Mouse (Mus musculus) layer of hippocampus, postnatal 10 days (tissue): ENCODE data around the gene Ssu2. TPM values are rescaled to one million over a fixed set of nuclear protein-coding genes. Genes with fewer than 3 reads are reported as not detected.

Experiments used
- DNase-seq, 2 experiments: peaks; one replicate each; pipeline ENCODE4 v3.0.0; 2021; ENCODE audit warnings: low spot score in 2 of 2
- total RNA-seq, 2 experiments: library from RNA; stranded (reverse); gene quantifications; 2 replicates each; pipeline ENCODE4 v1.2.3; 2021

Gene Ssu2
- total RNA-seq, 2 experiments from 2014 or later = 0.49 to 1.1 TPM

DNA sequence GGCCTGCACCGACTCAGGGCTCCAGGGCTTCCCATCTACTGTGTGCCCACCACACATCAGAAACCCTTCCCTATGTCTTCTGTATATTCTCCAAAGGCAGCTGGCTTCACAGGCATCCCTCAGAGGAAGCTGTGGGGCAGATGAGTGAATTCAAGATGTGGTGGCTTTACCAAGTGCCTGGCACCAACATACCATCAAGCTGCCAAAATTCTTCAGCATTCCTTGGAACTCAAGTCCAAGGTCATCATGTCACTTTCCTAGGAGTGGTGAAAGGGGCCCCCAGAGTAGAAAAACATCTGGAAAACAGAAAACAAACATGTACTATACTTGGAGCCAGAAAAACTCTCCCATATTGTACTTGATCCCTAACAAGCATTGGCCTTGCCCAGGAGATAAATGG, 28.5 kb downstream of the Ssu2 start:
- no peak for DNase-seq

DNA sequence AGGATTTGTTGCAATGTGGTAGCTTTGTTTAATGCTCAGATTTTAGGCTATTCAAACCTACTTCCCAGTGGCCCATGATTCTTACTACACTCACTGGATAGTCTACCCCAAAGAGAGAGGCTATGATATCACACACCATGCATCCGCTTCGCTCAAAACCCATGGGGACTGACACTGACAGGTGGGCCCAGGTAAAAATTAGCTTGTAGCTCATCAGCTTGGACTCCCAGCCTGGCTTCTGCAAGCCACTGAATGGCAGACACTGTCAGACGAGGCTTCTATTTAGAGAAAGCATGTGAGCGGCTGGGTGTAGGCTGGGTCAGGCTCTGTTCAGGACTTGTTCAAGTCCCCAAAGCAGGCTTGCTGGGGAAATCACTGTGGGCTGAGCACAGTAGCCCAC, 37.4 kb downstream of the Ssu2 start:
- no peak for DNase-seq

DNA sequence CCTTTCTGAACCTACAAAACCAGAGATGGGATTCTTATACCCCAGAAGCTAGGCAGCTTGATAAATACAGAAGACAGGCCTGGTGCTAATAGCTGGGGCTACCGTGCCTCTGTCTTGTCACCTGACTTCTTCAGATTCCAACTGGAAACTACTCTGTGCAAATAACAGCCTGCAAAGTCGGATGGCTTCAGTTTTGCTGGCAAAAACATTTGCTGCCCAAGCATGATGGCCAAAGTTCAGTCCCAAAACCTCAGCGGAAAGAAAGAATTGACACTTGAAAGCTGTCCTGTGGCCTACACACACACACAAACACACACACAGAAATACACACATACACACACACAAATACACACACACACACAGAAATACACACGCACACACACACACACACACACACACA, 48.8 kb downstream of the Ssu2 start:
- no peak for DNase-seq

DNA sequence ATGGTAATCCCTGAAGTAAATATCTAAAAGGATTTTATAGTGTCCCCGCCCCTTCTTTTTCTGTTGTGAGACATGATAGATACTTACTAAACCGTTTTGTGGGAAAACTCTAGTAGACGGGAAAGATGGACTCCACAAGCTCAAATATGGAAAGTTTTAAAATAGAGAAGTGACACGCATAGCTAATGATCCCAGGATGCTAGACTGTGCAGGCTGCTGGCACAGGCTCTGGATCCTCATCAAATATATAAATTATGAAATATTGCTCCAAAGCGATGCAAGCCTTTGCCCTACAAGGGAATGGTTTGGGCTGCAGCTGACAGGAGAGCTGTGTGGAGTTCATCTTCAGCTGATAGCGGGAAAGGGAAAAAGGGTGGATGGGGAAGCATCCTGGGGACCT, 50.2 kb downstream of the Ssu2 start:
- no peak for DNase-seq

DNA sequence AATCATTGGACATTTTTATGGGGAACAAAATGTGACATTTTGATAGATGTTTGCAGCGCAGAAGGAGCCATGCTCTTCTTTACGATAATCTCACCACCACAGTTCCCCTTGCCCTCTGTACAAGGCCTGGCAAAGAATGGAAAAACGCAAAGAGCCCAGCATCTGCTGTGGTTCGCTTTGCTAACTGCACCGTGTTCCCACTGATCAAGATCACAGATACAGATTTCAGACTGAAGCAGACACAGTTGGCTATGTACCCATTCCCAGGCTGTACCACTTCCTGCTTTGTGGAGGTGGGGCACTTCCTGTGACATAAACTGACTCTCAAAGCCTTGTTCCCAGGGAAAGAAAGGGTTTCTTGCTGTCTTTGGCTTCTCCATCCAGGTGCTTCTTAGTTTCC, 53.9 kb downstream of the Ssu2 start:
- DNase-seq = no peak

DNA sequence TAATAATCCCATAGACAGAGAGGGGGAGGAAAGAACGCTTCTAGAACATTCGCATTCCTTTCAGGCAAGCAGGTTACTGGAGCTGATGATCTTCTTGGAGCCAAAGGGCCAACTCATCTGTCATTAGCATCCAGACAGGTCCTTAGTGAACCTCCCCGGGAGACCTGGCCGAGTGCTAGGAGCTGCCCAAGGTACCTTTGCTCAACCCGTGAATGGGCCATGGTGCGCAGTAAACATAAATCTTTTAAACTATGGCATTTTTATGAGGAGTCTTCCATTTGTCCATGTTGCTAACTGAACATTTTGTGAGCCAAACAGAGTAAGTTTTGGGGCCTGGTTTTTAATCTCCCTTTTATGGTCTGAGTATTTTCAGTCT, 56.6 kb downstream of the Ssu2 start:
- DNase-seq = no peak

DNA sequence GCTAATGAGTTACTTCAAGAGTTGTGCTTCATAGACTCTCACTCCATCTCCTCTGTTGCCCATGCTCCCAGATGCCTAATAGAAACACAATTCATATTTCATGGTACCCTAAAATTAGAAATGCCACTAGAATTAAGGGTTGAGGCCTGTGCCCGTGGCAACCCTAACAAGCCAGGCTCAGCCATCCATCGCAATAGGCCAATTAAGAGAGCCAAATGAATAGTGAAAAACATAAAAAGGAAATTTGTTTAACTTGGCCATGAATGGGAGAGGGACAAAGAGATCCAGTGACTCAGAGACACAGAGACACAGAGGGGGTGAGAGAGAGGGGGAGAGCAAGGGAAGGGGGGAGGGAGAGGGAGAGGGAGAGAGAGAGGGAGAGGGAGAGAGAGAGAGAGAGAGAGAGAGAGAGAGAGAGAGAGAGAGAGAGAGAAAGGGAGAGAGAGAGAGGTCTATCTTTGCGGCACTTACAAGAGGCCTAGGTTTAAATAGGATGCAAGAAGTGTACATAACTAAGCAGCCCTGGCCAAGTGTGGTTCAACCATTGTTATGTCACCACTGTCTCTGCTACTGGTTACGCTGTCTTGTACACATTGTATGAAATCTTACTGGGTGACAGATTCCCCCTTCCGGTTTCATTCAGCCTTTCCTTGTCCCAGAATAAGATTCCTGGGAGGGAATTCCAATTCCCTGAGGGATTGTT, 57.2 kb downstream of the Ssu2 start:
- DNase-seq = no peak

DNA sequence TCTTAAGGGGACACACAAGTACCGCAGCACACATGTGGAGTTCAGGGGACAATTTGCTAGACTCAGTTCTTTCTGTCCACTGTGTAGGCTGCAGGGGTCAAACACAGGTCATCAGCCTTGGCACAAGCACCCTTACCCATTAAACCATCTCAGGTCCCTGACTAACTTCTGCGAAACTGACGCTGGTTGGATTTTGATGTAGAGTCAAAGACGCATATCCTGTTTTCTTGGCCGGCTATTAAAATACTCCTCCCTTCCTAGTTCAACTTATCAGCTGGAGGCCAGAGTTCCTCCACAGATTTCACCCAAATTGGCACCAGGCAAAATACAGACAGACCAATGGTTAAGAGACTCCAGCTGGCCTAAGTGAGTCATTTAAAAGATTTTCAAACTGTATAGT, 60.0 kb downstream of the Ssu2 start:
- no peak for DNase-seq

DNA sequence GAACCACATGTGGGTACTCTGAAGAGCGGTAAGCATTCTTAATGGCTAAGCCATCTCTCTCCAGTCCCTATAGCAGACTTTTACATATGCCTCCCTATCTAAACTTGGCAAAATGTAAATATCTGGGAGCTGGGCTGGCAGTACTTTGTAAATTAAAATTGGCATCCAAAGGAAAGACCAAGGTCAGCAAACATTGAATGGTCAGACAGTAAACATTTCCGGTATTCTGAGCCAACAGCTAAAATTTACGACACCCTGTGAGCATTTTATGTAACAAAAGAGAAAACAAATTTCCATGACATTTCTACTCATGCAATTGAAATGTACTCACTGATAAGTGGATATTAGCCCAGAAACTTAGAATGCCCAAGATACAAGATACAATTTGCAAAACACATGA, 62.6 kb downstream of the Ssu2 start:
- DNase-seq = no peak

DNA sequence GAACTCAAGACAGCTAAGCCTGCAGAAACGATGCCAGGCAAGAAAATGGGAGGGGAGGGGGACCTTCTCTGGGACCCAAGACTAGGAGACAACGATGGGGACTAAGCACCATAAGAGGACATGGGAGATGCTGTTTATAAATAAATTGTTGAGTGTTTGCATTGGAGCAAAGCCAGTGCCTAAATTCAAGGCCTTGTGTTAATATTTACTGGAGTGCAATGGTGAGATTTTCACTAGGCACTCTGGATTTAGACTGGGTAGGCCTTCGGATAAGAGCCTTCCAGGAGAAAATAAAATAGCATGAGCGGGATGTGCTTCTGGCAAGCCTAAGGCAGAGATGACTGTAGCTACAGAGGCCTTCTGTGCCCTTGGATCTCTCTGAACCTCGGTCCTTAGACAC, 64.9 kb downstream of the Ssu2 start:
- no peak for DNase-seq

DNA sequence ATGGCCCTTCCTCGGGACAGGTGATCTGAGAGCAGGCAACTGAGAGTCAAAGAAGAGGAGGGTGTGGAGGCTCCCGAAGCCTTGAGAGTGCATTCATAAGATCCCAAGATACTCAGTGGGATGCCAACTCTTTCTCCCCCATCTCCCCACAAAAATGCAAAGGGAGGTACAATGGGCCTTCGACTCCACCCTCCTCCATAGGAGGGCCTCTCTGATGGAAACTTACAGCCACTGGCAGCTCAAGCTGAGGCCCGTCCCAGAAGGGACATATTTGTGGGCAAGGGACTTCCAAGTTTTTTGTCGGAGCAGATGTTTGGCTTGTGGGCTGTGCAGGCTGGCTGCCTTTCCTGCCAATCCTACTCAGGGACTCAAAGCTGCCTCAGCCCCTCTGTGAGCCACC, 67.1 kb downstream of the Ssu2 start:
- DNase-seq = no peak

DNA sequence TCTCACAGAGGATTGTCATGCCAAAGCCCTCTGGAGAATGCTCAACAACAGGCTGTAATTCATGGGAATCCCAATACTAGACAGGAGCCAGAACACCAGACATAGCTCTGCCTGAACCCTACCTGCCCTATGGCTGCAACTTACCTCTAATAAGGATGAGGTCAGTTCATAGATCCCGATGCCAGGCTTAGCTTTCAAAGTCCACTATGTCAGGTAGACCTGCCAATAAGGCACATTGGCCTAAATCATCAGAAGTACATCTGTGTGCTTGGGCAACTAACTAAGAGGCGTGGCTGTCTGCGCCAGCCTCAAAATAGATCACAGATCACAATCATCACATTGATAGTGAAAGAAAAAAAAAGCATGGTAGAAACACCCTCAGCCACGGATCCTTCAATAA, 68.4 kb downstream of the Ssu2 start:
- no peak for DNase-seq

DNA sequence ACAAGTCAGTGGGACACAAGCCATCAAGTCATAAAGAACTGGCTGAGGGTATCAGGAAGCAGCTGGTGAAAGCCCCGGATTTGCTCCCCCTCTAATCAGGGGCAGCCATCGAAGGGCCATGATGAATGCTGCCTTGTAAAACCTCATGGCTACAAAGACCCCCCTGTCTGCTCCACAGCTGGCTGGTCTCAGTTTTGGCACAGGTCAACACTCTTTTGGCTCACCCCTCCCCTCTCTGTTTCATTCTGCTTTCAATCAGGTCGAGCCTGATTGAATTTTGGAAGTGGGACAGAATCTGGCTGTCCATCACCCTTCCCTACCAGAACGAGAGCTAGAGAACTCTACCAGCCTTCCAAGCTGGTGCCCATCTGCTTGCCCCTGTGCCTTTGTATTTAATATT, 76.4 kb downstream of the Ssu2 start:
- peak; percentile 34 to 57 for DNase-seq

DNA sequence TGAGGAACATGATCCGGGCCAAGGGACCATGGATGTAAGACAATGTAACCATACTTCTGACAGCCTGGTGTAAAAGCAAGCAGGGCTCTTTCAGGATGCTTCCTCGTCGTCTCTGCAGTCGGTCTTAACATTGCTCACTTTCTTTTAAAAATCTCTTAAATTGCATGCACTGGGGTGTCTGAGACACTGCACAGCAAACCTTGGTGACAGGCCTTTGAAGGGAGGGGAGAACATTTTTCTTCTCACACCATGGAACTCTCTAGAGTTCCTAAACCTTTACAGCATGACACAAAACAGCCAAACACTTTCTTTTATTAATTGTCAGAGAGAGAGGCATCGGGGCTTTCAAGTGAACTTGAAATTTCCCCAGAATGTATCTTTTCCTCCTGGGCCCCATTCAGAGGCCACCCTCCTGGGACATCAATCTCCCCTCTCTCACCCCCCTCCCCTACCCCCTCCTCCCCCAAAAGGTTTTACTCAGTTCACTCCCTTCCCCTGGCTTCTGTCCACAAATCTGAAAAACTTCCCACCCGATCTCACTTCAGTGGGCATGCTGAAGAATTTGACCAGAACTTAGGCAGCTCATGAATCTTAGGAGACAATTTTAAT, 78.4 kb downstream of the Ssu2 start:
- DNase-seq = no peak

Other genes with a start within 250 kb of the Ssu2 start
- 1 to 10 TPM; 7.2 to 7.9 TPM for gene Lmcd1, start 114.3 kb downstream of the Ssu2 start, total RNA-seq
- under 1 TPM; 0.38 to 0.94 TPM for gene Cav3, start 71.5 kb upstream of the Ssu2 start, total RNA-seq
- gene Oxtr, start 101.9 kb upstream of the Ssu2 start, total RNA-seq = 1 to 10 TPM; 7.4 to 8.5 TPM